Mouse (Mus musculus) erythroblast, adult 5-6 weeks (primary cell): ENCODE measurements around the gene Acvr1c. TPM values are rescaled to one million over a fixed set of nuclear protein-coding genes. Genes with fewer than 3 reads are reported as not detected.

Experiments
- ATAC-seq: replicated peaks from 2 replicates; pipeline ENCODE4 v1.8.0; 2016; ENCODE audit warnings: moderate number of reproducible peaks, mild to moderate bottlenecking, moderate TSS enrichment, inconsistent platforms; ENCODE audit not compliant: poor library complexity, low FRiP score, severe bottlenecking
- total RNA-seq, 2 experiments: library from RNA; stranded (forward) in 1 of 2; stranded (reverse) in 1 of 2; fragments of 150-400 nt in 1 of 2; fragments of 200-764, 138-1000 nt in 1 of 2; gene quantifications; 2 replicates each; pipeline versions ENCODE4 v1.2.3 to v1.2.4; 2015 to 2017; ENCODE audit warnings: low replicate concordance in 2 of 2

The Acvr1c gene
- total RNA-seq (2015; ENCODE audit: low replicate concordance) (under 0.01 TPM in 1 of 2 replicates, not detected in the other), total RNA-seq (2017; ENCODE audit: low replicate concordance) (0.14 TPM in 1 of 2 replicates, not detected in the other)

DNA sequence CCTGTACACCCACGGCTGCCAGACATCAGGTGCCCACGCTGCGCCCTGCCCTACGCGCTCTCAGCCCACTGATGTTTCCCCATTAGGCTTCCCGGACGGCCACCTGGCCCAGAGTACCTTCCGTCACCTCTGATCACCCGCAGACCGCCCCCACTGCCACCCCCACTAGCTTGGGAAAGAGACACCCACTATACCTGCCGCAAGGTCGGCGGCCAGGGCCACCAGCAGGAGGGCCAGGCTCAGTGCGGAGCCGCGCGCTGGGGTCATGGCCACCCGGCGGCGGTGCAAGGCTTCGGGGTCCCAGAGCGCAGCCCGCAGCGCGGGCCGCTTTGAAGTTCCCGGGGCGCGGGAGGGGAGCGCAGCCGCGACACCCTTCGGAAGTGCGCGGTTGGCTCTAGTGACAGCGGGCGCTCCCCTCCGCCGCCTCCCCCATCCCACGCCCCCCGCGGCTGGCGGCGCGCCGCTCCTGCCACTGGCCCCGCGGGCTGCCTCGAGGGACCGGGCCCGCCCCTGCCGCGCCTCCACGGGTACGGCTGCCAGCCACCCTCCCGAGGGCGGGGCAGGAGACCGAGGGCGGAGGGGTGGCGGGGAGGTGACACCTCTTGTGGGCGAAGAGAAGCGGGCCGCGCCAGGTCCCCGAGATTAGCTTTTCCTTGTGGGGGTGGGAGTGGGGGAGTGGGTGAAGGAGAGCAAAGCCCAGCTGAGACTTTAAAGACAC, at the start of gene Acvr1c:
Gene Acvr1c (minus strand): TSS at position 482 of the 718 bp plus-strand sequence.
- ATAC-seq: no peak

DNA sequence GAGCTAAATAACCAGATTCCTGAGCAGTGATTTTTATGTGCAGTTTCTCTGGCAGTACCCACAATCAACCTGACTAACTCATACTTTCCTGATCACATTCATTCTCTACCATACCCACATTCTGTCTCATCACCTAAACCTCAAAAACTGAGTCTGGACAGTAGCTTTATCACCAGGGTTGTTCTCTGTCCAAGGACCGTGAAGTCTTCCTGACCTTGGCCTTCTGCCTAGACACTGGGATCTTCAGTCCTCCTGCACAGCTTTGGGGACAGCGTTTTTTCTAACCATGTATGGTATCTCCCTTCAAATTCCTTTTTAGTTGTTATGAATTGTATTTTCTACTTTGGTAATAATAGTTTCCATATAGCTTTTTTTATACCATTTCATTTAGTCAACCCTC, 45.8 kb upstream of the Acvr1c start:
- no peak for ATAC-seq

DNA sequence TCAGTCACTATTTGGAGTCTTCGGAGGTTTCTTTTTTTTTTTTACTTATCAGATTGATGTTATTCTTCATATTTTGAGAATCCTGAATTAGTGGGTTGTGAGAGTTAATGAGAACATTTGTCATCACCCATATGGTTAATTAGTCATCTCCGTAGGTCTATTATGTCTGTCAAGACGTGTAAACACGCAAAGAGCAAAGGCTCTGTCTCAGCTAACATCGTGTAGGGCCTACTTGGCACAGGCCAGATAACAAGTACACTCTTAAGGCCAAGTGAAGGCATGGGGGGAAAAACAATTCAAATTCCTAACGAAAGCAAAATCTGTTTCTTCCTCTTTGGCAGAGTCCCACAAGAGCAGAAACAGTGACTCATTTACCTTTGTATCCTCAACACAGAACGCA, 30.9 kb upstream of the Acvr1c start:
- ATAC-seq: no peak

DNA sequence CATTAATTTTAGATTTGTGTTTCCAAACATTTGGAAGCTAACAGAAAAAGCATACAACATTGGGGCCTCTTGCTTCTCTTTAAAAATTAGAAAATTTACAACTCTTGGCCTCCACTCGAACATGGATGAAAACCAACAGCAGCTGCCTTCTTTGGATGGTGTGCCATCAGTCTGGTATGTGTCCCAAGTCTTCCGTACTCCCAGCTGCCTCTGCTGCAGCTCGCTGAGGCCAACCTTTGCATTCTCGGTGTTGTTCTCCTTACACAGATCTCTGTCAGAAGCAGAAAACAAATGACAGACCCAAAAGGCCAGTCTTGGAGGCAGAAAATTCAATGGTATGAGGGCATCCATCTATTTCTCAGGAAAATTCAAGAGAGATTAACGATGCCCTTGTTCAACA, 22.3 kb upstream of the Acvr1c start:
- ATAC-seq: no peak

DNA sequence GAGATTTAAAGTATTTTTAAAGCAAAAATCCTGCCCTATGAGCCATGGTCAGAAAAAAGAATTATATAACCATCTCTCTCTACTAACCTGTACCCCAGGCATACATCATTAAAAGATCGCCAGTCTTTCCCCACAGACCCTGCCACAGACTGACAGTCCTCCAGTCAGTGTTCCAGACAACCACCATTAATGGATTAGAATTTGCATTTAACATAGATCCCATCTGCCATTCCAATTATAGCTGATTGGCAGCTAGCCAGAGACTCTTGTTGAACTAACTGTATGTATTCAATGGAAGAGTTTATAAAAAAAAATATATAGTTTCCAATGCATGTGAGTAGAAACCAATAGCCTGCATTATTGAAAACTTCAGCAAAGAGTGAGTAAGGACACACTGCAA, 21.8 kb upstream of the Acvr1c start:
- ATAC-seq: no peak

DNA sequence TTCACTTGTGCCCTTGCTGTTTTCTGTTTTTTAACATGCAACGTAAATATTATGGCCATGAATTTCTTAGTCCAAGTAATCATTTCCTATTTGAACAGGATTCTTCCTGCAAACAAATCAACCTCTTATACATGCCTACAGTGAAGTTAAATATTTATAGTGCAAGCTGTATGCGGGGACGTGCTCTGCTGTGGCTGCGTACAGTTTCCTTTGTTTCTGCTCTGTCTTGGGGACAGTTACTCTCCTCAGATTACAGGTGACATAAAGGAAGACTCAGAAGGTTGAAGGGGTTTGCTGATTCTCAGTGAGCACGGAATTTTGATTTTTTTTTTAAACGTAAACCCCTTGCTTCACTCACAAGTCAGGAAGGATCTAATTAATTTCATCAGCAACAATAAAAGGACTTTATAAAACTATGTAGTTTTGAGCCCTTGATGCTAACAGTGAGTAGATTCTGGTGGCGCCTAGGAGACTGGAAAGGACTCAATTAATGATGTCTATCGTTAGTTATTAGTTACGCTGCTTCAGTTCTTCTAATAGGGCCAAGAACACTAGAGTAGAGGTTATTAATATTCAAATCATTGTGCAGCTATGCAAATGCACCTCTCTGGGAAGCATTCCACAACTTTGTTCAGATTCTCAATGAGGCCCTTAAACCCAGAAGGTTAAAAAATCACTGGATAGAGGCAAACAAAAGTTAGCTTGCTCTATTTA, 19.9 kb upstream of the Acvr1c start:
- ATAC-seq: no peak

DNA sequence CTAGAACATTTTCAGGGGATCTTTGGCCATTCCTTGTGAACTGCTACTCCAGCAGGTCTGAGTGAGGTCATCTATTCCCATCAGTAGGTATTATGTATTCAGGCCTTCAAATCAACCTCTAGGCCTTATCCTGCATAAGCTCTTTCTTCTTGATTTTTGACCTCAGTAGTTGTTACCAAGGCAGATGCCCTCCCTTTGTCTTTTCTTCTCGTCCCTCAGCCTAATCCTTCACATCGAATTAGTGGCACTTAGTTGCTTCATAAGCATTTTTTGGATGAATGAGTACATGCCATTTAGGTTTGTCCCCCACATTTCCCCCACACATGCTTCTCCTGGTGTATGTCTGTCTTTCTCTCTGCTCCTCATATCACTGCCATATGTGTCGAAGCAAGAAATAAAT, 8.5 kb upstream of the Acvr1c start:
- no peak for ATAC-seq

DNA sequence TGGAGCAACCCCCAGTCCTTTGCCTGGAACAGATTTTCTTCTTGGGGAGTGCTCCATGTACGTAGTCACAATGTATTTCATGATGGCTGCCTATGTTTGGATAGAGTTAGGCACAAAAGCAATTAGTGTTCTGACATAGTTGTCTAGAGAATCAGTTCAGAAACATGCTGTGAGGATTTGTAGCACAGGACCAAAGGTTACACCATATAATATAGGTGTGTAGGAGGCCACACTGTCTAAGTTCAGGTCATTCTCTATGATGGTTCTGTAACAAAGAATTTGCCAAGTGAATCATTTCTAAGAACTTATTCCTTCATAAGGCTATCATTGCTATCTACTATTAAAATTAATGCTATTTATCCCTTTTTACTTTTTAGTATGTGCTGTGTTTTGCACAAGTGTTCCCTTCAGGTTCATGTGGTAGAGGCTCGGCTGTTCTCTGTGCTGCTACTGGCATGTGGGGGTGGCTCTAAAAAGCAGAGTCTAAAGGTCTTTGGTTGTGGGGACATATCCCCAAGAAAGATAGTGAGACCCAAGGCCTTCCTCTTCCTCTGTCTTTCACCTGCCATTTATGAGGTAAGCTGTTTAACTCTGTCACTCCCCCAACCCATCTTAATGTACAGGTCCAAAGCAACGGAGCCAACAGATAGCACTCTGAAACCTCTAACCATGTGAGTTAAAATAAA, 3.8 kb upstream of the Acvr1c start:
- no peak for ATAC-seq

DNA sequence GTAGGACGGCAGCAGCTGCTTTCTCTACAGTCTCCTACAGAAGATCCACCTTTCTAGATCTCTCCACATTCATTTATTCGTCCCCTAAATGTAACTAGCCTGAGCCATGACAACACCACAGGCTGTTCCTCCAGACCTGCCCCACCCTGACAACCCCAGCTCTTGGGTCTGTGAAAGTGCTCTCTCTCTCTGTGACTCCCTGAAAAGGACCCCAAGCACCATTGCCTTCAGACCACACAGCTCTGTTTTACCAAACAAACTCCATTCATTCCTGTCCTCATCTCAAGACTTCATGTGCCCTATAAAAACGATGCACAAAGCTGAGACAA, 401 bp upstream of the Acvr1c start:
- no peak for ATAC-seq

DNA sequence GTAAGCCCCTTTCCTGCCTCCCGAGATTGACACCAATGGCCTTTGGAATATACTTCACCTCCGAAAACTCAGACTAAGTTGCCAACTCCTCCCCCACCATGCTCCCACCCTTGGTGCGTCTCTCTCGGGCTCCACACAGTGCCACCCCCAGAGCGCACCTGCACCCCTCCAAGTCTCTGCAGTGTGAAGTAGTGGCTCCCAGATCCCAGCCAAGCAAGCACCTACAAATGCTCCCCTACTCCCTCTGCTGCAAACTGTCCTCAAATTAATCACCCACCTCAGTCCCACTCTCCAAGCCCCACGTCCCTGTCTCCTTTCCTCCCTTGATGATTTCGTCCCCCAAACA, 654 bp downstream of the Acvr1c start:
- no peak for ATAC-seq

DNA sequence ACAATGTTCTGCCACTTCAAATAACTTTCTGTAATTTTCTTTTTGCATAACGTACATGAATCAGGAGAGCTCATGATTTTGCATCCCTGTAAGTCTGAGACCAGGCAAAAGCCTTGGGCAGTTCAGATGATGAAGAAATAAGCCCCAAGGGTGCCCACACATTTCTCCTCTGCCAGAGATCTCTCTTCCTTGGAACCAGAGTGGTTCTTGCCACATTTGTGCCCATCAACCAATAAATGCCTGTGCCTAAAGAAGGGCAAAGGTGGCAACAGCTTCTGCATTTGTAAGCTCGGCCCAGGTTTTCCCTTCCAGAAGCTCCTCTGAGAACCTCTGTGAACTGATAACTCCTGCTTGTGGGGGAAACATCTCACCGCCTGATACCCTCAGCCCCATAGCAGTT, 3.3 kb downstream of the Acvr1c start:
- ATAC-seq: no peak

DNA sequence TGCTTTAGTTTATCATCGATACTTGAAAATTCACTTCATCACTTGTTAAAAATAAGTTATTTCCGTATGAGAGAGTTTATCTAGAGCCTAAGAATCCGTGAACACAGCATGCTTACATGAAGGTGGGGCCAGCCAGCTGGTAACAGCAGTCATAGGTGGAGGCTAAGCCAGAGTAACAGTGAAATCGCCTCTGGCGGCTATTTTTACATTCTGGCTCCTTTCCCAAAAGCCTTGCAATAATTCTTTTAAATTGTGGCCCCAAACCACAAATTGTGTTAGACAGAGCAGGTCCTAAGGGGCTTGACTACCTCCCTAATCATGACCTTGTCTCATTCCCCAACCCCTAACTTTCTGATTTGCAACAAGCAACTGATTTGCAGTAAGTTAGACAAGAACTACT, 4.8 kb downstream of the Acvr1c start:
- no peak for ATAC-seq

DNA sequence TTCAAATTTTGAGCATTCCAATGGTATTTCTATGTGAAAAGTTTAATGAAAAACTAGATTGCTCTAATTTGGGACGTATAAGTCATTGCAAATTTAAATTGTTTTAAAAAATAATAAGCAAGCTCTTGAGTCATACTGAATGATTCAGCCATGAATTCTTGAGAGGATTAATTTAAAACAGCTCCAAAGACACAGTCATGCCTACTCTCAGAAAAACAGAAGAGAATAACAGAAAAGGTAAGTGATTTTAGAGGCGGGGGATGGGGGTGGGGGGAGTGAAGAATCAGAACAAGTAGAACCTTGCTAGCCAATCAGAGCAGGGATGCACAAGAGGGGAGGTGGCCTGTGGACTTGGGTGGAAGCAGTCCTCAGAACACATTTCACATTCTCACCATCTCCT, 7.0 kb downstream of the Acvr1c start:
- no peak for ATAC-seq

DNA sequence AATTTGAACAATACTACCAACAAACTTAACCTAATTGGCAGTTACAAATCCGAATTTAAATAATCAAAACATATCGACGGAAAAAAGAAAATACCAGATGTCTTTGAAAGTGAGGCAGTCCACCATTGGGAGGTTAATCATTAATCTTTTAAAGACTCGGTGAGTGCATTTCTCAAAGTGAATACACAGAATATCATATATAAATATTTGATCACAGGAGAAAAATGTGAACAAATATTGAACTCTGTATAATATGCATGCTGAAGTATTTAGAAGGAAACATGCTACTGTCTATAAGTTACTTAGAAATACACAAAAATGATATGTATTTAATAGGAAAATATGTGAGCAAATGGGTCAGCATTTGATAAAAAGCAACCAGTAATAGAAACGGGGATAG, 21.0 kb downstream of the Acvr1c start:
- no peak for ATAC-seq

DNA sequence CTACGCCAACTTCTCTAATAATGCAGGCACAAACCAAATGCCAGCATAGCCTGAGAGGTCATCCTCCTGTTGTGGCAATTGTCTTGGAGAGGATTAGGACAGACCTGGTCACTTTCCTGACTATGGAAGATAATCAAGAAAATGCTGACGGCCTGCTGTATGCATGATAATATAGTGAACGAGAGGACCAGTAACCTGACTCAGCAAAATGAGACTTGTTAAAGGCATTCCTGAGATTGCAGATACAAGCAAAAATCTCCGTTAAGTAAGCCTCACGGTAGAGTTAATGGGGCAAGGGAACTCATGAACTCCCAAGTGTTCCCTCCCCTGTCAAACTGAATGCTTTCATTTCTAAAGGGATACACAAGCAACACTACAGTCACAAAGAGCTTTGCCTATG, 28.1 kb downstream of the Acvr1c start:
- no peak for ATAC-seq

DNA sequence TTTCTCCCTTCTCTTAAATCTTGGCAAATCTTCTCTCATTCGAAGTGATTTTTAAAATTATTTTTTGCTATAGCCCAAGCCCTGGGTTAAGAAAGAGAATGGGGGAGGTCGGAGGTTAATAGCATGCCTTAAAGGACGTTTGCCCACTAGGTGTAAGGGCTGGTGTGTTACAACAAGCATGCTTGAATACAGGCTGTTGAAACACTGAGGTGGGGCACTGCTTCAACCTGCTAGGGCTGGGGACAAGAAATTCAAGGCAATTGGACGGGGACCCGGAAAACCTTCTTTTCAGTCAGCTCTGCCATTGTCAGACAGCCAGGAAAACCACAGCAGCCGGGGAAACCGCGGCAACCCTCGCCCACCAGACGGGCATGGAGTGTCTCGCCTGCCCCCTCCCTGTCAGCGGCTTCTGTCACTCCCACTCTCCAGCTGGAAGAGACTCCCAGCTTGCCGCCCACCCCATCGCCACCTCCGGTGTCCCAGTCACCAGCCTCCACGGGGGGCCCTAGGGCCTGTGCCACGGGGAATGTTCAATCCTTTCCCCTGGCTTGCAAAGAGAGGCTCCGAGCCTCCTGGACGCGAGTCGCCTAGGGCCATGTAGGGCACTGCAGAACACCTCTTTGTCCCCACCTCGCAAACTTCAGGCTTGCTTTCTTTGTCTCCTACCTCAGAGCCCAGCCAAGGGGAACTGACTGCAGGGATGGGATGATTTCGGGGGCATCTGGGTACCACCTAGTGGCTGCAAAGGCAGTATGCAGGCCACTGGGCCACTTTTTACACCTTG, 33.4 kb downstream of the Acvr1c start:
- ATAC-seq: no peak

DNA sequence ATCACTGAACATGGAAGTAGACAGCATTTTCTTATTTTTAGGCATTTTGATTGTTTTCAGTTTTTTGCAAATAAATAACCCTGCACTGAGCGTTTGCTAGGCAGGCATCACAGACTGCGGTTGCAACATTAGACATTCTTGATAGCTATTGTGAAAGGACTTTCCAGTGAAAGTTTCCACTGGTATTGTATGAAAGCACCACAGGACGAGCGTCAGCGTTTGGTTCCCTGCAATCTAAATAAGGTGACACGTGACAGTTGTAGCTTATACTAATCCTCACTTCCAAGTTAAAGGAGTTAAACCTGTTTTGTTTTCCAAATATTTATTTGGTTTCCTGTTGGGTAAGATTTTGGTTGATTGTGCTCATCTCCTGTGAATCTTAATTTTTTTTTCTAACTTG, 34.4 kb downstream of the Acvr1c start:
- no peak for ATAC-seq

DNA sequence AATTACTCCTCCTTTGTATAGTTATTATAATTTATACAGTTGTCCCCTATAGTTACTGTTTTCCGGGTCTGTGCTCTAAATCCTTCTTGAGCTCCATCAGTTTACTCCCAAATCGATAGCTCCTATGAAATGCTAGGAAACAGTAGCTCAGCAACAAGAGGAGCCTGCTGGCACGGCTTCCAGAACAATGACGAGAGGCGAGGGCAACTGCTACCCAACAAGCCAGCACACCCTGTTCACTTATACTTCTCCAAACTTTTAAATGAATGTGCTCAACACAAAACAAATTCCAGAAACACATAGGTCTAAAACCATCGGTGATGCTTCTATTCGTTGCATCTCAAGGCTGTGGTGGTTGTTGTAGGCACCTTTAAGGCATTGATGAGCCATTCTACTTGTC, 41.5 kb downstream of the Acvr1c start:
- ATAC-seq: no peak

DNA sequence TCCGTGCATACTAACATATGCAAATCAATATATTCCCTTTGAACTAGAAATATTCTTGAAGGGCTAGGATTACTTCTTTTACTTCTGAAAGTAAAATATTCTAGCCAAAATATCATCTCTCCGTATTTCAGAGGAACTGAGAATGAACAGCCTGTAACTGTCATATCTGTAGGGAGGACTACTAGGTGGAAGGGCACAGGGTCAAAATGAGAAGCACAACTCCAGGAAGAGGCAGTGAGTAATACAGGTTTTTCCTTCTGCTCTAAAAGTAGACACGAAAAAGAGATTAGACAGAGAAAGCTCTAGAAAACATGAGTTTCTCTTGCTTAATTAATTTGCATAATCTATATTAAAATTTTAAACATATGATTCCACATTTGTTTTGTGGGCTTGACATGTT, 48.0 kb downstream of the Acvr1c start:
- no peak for ATAC-seq

DNA sequence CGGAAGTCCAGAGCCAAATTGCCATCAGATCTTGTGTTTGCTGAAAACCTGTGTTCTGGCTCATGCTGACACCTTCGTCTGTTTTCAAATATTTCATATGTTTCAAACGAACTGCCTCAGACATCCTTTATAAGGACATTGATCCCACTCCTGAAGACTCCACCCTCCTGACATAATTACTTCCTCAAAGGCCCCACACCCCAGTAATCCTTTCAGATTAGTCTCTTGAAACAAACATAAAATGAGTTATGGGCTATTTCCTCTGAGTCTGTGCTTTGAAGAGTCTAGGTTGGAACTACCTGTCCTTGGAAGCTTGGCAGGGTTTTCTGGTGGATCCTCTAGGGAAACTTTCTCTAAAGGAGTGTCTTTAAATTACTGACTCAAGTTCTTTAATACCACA, 53.2 kb downstream of the Acvr1c start:
- no peak for ATAC-seq
